Mouse (Mus musculus): ENCODE results near the gene Arhgdig.

- TF ChIP-seq POLR2A (IDR thresholded peaks at IDR 0.05; ENCODE audit: insufficient read depth, low read depth, low read length) (no peak), CTCF (IDR thresholded peaks at IDR 0.05; ENCODE audit: insufficient read depth, low read depth, low read length) (no peak)
Measured at GRCm38 (mm10) chr17:26201998-26202397, 5.6 kb downstream of the Arhgdig start.
